Mouse (Mus musculus) activated CD4-positive, CD25-positive, alpha-beta regulatory T cell, adult 4 months (primary cell): ENCODE results near the gene Reep3. TPM values are rescaled to one million over a fixed set of nuclear protein-coding genes. Genes with fewer than 3 reads are reported as not detected.
"Not testable (repeated sequence)": the region's sequence is repeated elsewhere in the genome, so short reads cannot be mapped to it uniquely, and the experiment has no call there.

Source experiments
- ATAC-seq: one replicate; pipeline ENCODE4 v1.8.0; 2017
- polyA plus RNA-seq, 2 experiments: library from polyadenylated mRNA; unstranded; fragments of 100-300 nt; shearing (Covaris generic); gene quantifications; one replicate each; pipeline ENCODE4 v1.2.1; 2017

The Reep3 gene
- polyA plus RNA-seq, 2 experiments from 2014 or later: 20.3 to 21.1 TPM

DNA sequence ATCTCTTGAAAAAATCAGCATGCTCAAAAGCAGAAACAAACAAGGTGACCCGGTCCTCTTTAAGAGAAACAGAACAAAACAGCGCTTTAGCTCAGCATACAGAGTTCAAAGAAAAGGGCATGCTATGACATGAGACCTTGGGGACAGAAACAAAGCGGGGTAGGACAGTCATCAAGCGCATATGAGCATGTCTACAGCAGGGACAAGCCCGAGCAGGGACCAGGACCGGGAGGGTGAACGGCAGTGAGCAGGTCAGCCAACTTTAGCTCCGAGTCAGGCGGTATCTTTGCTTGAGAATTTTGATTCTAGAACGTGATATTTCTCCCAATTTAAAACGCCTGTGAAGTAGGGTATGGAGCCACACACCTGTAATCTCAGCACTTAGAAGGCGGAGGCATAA, 86.2 kb downstream of the Reep3 start:
- no peak for ATAC-seq

DNA sequence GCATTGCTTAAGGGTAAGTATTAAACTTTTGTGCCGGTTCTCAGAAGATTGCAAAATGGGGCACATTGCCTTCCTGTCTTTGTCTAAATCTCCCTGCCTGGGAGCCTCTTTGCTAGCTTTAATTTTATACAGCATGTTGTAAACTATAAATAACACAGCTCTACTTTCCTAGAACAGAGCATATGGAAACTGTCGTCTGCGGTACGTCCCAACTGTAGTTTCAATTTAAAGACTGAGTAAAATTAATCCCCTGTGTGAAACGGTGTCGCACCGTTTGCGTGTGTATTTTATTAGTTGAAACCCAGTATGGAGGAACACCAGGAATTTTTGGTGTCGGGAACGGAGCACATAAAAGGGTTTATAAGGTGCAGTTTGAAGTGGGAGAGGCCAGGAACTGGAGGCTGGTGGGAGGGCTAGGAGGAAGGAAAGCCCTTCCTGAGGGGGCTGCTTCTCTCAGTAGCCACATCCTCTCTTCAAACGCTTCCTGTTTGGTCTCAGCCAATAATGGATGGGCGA, 92.2 kb downstream of the Reep3 start:
- ATAC-seq: peak; percentile 76

DNA sequence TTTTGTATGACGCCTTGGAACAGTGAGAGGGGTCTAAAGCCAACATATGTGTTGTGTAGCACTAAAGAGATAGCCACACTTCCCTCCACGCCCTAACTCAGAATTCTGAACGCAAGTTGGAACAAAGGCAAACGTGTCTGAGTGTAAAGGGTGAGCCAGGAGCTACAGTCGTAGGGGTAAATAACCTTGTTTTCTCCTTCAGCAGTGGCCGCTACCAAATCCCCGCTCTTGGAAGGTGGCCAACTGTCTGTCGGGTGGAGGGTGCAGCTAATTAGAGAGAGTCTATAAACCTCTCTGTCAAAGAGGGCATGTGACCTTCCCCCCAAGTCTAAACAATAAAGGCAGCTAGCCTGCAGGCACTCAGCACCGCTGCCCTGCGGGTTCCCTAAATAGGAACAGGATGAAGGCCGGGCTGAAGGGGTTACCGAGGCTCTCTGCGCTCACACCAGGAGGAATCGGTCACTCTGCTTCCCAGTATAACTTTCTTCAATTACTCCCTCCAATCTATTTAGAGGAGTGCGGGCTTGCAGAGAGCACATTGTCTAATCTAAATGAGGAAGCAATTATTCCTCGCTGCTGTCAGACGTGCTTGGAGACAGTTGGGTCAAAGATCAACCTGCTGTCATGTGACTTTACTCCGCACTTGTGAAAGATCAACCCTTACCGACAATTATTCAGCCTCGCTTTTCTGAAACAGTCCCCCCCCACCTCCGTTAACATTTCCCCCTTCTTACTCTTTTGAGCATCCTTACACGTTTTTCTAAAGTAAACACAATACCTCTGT, 92.8 kb downstream of the Reep3 start:
- peak; percentile 60 for ATAC-seq

DNA sequence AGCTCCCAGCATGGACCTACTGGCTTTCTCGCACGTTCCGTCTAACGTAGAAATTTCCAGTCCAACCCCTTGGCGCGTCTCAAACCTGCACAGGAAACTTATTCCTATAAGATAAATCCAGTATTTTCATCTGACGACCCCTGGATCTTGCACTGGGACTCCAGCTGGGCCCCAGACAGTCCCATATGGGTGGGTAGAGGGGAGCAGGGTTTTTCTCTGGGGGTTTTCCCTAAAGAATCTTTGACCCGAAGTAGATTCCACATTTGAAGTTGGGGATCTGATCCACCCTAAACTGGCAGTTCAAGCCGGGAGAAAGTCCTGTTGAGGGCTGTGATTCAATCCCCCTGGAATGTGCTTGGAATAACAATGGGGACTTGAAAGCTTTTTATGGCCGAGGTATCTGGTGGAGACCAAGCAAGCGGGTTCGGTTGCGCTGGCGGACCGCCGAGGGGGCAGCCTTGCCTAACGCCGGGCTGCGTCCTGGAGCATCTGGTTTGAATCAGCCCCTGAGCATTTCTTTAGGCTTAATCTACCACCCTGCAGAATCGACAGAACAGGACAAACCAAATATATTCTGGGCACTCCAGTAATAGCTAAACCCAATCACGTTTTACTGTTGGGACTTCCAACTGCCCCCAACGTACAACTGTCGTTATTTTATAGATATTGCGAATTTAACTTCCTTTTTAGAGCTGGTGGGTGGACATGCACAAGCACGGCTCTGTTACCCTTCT, 93.6 kb downstream of the Reep3 start:
- ATAC-seq: no peak

DNA sequence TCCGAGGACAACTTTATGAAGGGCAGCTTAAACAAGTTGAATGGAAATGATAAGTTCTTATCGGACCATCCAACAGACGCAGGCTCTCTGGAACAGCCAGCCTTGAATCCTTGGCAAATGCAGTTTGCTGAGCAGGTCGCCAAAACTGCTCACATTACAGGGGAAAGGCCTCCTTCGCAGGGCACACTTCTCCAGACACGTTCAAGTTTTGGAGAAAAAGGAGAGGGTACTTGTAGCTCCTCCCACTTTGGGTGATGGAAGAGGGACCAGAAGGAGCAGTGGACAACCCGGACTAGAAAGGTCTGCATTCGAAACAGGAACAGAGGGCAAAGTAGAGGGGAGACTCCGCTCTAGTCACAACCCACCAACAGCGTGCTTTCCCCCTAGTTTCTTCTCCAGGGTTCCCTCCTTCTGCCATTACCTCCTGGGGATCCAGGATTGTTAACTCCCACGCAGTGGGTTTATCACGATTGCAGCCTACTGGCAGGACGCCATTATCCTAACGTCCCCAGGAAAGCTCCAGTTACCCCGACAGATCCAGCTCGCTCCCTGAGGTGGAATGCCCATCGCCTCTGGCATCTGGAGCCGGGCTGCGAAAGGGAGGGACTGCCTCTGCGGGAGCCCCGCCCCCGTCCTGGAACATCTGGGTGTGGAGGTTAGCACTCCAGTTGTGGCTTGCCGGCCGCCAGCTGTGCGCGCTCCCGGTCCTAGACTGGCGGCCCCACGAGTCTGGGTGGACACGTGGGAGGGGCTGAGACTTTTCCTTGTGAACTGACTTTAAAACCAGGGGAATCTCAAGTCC, 94.3 kb downstream of the Reep3 start:
- ATAC-seq: no peak

DNA sequence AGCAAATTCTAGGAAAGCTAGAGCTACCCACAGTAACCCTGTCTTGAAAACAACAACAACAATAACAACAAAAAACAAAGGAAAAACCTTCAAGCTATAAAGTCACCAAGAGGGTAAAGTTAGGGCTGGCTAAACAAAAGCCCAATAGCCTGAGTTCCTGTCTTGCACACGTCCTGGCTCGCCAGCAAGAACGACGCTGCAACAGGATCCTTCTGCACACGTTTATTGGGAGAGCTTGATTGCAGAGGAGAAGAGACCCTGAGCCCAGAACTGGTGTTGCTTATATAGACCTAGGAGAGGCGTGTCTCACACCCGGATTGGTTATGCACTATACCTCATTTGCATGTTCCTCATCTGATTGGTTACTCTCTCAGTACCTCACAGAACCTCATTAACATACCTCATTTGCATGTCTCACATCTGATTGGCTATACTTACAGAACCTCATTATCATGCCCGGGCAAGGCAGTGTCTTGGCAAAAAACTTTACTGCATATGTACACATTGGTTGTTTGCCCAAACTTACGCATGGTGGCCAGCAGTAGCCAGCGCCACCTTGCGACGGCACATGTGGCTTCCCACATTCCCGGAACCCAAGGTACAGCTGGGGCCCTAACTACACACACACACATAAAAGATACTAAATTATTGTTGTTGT, 95.7 kb downstream of the Reep3 start:
- ATAC-seq: not testable (repeated sequence)

DNA sequence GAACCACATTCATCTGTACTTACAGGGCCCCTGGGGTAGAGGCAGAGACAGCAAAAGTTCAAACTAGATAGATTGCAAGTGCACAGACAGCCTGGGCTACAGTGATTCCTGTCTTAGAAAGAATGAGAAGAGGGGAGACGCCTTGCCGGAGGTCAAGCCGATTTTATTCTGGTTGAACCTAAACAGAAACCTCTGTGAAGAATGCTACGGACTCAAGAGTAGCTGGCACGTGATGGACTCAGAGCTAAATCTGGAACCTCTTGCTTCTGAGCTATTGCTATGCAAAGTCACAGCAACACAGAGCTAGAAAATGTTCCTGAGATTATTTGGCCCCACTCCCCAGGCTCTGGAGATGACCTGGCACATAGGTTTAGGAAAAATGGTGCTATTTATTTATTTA, 96.6 kb downstream of the Reep3 start:
- ATAC-seq: no peak

DNA sequence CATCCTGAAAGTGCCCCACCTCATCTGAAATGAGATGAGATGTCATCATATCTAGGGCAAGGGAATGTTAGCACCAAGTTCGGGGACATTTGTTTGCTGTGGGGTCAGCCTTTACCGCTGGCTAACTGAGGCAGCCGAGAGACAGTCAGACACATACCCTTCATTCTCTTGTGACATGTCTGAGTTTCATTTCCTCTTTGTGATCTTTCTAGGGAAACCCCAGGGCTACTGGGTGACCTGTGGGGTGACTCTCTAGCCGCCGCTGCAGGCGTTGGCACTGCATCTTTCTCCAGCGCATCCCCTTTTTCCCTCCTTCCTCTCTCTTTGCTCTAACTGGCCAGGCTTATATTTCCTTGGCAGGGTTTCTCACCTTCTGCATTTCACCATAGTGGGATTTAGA, 98.0 kb downstream of the Reep3 start:
- no peak for ATAC-seq

DNA sequence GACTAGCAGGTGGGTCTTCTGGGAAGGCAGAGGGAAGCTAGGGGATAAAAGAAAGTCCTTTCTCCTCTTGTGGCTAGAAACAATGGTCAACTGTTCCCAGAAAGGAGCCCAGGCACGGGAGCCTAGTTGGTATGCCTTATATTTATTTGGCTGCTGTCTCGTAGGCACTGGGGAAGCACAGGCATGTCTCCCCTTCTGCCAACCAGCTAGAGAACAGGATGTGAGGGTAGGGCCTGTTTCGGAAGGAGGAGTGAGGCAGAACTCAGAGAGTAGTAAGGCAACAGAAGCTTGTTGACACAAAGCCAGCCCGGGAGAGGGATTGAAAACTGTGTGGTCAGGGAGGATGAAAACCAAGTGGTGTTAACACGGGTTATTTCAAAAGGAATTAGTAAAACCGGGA, 101.6 kb downstream of the Reep3 start:
- ATAC-seq: peak; percentile 36

DNA sequence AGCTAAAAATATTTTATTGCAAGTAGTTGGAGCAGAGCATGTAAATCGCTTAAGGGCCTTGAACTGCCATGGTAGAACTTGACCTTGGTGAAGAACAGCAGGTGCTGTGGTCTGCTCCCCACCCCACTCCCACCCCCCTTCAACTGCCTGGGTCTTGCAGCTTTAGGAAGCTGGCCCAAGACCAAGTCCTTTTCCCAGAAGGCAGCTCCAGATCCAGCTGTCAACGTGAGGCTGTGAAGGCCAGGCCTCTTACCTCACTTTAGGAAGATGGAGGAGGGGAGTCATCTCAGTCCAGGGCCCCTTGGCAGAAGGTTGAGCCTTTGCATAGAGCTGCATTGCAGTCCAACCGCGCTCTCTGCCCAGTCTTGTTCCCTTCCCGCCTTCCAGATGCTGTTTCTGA, 102.3 kb downstream of the Reep3 start:
- ATAC-seq: no peak

DNA sequence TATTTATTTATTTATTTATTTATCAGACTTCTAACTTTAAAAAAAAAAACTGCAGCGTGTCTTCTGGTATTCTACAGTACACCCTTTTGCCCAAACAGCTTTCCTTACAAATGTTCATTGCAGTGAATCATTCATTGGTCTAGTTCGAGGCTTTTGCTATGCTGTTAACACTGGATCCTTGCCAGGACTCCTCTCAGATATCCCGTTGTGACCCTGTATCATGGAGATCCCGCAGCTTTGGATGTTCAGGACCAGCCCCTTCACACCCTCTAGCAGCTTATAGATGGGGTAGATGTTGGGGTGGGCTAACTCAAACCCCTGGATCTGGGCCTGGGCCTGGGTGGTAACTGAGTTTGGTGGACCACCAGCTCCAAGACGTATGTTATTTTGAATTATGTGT, 104.2 kb downstream of the Reep3 start:
- ATAC-seq: no peak

DNA sequence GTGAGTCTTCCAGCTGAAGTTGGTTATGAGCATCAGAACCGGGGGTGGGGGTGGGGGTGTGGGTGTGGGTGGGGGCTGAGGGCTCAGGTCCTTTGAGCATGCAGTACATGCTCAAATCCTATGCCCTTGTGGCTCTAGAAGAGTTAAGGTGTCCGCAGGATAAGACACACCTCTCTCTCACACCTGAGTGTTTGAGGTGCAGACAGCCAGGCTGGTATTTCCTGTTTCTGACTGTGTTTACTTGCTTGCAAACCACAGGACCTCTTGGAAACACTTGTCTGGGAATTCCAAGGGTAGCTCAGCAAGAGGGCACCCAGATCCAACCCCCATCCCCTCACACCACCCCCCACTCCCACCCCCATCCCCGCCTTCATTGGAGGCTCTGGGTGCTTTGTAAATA, 106.2 kb downstream of the Reep3 start:
- ATAC-seq: no peak

DNA sequence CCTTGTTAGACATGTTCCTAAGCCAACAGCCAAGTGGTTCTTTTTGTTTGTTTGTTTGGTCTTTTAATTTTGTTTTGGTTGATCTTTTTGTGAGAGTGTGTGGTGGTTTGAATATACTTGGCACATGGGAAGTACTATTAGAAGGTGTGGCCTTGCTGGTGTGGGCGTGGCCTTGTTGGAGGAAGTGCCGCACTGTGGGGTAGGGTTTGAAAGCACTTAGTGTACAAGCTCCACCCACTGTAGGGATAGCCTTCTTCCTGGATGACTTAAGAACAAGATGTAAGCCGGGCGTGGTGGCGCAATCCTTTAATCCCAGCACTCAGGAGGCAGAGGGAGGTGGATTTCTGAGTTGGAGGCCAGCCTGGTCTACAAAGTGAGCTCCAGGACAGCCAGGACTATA, 113.7 kb downstream of the Reep3 start:
- no peak for ATAC-seq

DNA sequence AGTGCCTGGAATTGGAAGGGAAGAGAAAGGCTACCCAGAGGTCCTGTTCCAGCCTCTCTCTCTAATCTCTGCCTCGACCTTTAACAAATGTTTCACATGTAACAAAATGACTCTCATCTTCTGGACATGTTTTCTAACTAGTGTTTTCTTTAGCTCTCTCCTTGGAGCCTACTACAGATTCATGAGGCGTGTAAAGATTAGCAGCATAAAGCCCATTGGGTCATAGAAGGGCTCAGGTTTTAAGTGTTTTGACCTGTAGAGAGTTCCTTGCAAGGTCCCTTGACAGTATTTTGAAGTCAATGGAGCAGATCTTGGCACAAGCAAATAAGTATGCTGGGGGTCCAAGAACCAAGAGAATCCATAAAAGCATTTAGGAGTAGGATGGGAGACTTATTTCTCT, 118.5 kb downstream of the Reep3 start:
- ATAC-seq: no peak

DNA sequence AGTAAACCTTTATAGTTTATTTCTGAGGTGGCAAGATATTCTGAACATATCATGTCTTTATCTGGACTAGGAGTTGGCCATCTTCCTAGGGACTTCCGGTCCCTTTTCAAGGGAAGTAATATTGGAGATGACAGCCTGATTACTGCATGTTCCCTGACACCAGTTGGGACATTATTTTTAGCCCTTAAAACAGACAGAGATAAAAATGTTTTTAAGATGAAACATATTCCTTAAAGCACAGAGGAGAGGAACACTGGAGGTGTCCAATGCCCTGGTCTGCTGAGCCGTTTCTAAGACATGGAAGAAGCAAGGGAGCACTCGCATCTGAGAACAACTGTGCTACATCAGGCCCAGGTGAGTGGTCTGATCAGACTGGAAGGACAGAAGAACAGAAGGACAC, 119.7 kb downstream of the Reep3 start:
- ATAC-seq: no peak

DNA sequence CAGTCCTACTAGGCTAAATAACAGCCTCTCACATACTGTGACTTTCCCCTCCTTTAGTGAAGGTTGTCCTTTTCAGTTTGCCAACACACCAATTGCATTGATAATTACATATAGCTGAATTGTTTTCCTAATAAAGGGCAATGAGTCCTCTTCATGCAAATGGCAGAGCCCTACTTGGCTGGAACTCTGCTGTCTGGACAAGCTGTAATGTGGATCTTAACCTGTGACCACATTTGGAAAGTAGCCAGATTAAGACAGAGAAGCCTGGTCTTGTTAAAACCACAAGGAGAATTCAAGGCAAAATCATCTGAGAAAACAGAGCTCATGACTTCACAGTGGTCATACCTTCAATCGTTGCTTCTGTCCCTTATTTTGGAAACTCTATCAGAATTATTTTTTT, 121.3 kb downstream of the Reep3 start:
- no peak for ATAC-seq

DNA sequence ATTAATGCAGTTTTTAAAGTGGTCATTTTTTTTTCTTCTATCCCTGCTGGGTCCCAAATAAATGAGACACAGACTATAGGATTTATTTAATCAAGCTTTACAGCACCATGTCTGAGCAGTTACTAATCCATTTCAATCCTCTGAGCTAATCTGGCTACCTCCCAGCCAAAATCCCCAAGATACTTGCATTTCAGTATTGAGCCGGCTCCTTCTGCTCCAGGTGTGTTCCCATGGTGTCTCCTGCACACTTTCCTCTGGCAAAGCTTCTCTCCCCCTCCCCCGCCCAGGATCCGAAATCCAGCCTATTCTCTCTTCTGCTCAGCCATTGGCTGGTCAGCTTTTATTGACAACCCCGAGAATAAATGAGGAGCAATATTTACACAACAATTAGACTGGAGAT, 122.3 kb downstream of the Reep3 start:
- ATAC-seq: no peak

DNA sequence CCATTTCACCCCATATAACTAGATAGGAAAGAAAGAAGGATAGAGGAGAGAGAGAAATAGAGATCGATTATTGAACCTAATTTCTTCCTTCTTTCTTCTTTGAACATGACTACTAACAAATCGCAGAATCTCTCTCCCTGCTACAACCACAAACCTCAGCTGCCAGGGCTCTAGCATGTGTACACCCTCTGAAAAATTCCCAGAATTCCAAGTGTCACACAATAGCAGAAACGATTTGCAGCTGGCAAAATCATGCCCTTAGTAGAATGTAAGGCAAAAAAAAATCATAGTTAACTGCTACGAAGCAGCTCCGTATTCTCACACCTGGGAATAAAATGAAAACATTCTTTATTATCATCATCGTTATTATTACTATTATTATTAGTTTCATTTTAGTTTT, 122.9 kb downstream of the Reep3 start:
- ATAC-seq: no peak

DNA sequence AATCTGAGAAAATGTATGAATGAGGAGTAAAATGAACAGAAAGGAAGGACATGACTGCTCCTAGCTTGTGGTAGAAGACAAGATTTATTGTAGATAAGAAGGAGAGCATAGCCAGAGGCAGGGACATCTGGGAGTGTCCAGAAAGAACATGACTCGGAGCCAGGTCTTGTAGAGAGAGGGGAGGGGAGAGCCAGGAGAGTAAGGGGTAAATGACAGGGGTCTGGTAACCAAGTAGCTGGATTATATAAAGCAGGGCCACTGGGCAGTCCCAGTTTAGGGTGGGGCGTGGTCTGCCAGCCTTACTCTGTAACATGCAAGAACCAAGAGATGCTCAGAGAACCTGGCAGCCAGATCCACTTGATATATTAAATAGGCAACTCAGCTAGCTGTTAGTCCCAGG, 123.5 kb downstream of the Reep3 start:
- ATAC-seq: no peak

DNA sequence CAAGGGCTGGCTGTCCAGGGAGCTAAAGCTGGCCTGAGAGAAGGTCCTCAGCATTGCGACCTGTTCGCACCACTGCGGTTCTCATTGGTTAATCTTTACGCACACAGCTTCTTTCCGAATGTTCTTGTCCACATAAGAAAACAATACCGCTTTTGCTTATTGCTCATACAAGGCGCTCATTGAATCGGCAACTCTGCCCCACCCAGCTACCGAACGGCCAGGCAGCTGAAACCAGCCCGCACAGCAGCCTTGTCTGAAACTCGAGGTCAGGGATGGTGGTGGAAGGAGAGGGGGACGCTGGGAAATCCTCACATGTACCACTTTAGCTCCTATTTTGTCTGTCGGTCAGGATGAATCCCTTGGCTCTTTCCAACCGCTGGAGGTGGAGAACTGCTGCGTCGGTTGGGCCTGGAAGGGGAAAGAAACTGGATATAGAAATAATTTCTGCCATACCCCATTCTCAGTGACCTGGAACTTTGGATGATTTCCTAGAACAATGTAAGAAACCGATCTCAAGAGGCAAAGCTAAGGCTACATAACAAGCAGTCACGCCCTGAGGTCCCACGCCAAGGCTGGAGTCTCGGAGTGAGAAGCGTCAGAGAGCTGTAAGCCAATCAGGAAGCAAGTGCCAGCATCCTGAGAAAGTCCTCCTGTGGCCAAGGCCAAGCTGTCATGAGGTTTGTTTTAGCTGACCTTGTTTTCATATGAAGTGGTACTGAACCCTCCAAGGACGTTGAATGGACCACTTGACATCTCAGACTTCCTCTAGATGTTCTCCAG, 126.2 kb downstream of the Reep3 start:
- ATAC-seq: no peak

DNA sequence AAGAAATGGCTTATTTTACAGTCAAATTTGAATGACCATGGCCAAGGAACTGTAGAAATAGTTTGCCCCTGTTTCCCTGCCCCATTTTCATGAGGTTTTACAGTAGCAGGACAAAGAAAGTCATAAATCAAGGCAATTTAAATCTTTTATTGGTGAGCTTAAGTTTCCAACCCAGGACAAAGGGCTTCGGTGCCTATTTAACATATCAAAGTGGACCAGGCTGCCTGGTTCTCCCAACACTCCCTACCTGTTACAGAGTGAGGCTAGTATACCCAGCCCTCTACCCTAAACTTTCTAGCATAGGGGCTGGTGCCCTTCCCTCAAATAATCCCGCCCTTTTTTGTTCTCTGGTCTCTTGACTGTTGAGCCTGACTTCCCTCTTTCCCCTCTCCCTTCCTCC, 127.2 kb downstream of the Reep3 start:
- no peak for ATAC-seq

DNA sequence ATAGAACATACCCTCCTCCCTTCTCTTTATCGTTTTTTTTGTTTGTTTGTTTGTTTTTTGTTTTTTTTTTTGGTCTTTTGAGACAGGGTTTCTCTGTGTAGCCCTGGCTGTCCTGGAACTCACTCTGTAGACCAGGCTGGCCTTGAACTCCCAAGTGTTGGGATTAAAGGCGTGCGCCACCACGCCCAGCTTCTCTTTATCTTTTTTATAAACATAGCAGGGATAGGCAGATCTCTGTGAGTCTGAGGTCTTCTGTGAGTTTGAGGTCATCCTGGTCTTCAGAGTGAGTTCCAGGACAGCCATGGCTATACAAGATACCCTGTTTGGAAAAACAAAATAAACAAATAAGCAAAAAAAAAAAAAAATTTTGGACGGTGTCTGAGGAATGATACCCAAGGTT, 127.7 kb downstream of the Reep3 start:
- ATAC-seq: no peak
